Mouse (Mus musculus) G1E (cell line): ENCODE measurements at regions not wholly inside any gene's neighbourhood (a gene's known extent, or its start where the extent isn't known, plus 50 kb on each side); places are given as distances from the start of the nearest gene placed in this dataset.

Experiments
- CTCF ChIP-seq: IDR thresholded peaks from 2 replicates; pipeline ENCODE4 v1.5.1; 2012; ENCODE audit warnings: low read depth, low read length, inconsistent platforms, mixed read lengths
- TAL1 ChIP-seq: conservative IDR thresholded peaks from 2 replicates; pipeline ENCODE4 v1.6.1; 2012; ENCODE audit warnings: low read depth, low read length, inconsistent platforms, mixed read lengths

DNA sequence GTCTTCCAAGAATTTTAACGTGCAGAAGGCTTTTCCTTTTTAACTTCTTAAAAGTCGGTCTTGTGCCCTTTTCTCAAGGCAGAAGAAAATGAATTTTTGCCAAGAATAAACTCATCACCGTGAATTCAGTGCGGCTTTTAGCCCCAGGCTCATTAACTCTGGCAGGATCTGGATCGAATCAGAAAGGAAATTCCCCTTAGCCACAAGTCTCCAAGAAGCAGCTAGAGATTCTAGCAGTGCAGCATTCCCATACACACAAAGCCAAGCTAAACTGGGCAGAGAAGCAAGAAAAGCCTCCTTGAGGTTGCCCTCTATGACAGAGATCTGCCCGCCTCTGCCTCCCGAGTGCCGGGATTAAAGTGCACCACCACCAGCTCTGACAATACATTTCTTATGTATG lies 81.5 kb upstream of the Hs6st1 start:
- TF ChIP-seq CTCF = no peak
- no peak for TF ChIP-seq TAL1
